Mouse (Mus musculus) MEL (cell line): ENCODE results near the gene Slc35g3. TPM values are rescaled to one million over a fixed set of nuclear protein-coding genes. Genes with fewer than 3 reads are reported as not detected.
A peak's percentile ranks its signal among the peaks of the same experiment; 100 is the strongest.

ENCODE experiments used
- BHLHE40 ChIP-seq: IDR thresholded peaks from 2 replicates; pipeline ENCODE4 v1.6.1; 2012; ENCODE audit warnings: low read depth, mild to moderate bottlenecking, inconsistent platforms, low read length, improper control_type of control experiment, borderline replicate concordance
- CHD1 ChIP-seq: IDR thresholded peaks from 2 replicates; pipeline ENCODE4 v1.6.1; 2012; ENCODE audit warnings: low read depth, mild to moderate bottlenecking, inconsistent platforms, low read length, improper control_type of control experiment
- CHD2 ChIP-seq: IDR thresholded peaks from 2 replicates; pipeline ENCODE4 v1.6.1; 2011; ENCODE audit warnings: low read length, improper control_type of control experiment
- ELF1 ChIP-seq: IDR thresholded peaks from 2 replicates; pipeline ENCODE4 v1.6.1; 2014; ENCODE audit warnings: low read depth, mild to moderate bottlenecking, inconsistent platforms, low read length, improper control_type of control experiment, moderate library complexity
- EP300 ChIP-seq, 2 experiments: IDR thresholded peaks; 2 replicates each; pipeline ENCODE4 v1.6.1; 2011; ENCODE audit warnings: improper control_type of control experiment in 2 of 2, low read length in 2 of 2, low read depth in 1 of 2, mild to moderate bottlenecking in 1 of 2
- ETS1 ChIP-seq: IDR thresholded peaks from 2 replicates; pipeline ENCODE4 v1.6.1; 2012; ENCODE audit warnings: low read depth, mild to moderate bottlenecking, inconsistent platforms, low read length, improper control_type of control experiment, moderate library complexity
- GATA1 ChIP-seq: IDR thresholded peaks from 2 replicates; pipeline ENCODE4 v1.6.1; 2011; ENCODE audit warnings: low read depth, low read length, improper control_type of control experiment
- JUND ChIP-seq: IDR thresholded peaks from 2 replicates; pipeline ENCODE4 v1.6.1; 2011; ENCODE audit warnings: low read depth, mild to moderate bottlenecking, improper control_type of control experiment, low read length
- KAT2A ChIP-seq: conservative IDR thresholded peaks from 2 replicates; pipeline ENCODE4 v1.6.1; 2012; ENCODE audit warnings: low read depth, low read length, improper control_type of control experiment, inconsistent platforms
- MAFK ChIP-seq: IDR thresholded peaks from 2 replicates; pipeline ENCODE4 v1.6.1; 2011; ENCODE audit warnings: low read depth, mild to moderate bottlenecking, low read length, improper control_type of control experiment, borderline replicate concordance
- MAZ ChIP-seq: IDR thresholded peaks from 2 replicates; pipeline ENCODE4 v1.6.1; 2012; ENCODE audit warnings: low read depth, mild to moderate bottlenecking, inconsistent platforms, low read length, improper control_type of control experiment
- MEF2A ChIP-seq: IDR thresholded peaks from 2 replicates; pipeline ENCODE4 v1.6.1; 2014; ENCODE audit warnings: low read depth, mild to moderate bottlenecking, inconsistent platforms, low read length, improper control_type of control experiment; ENCODE audit not compliant: poor library complexity, insufficient replicate concordance, severe bottlenecking; ENCODE audit errors: extremely low read depth
- MYB ChIP-seq: IDR thresholded peaks from 2 replicates; pipeline ENCODE4 v1.6.1; 2011; ENCODE audit warnings: mild to moderate bottlenecking, low read depth, low read length, improper control_type of control experiment
- NELFE ChIP-seq: IDR thresholded peaks from 2 replicates; pipeline ENCODE4 v1.6.1; 2011; ENCODE audit warnings: low read depth, low read length, improper control_type of control experiment
- NRF1 ChIP-seq: IDR thresholded peaks from 2 replicates; pipeline ENCODE4 v1.6.1; 2014; ENCODE audit warnings: low read depth, mild to moderate bottlenecking, inconsistent platforms, low read length, improper control_type of control experiment, moderate library complexity; ENCODE audit not compliant: poor library complexity, insufficient read depth, severe bottlenecking
- POLR2AphosphoS2 ChIP-seq: IDR thresholded peaks from 2 replicates; pipeline ENCODE4 v1.6.1; 2011; ENCODE audit warnings: low read length, improper control_type of control experiment
- RAD21 ChIP-seq: IDR thresholded peaks from 2 replicates; pipeline ENCODE4 v1.6.1; 2011; ENCODE audit warnings: mild to moderate bottlenecking, low read depth, low read length, improper control_type of control experiment
- SIN3A ChIP-seq: IDR thresholded peaks from 2 replicates; pipeline ENCODE4 v1.6.1; 2012; ENCODE audit warnings: low read length, improper control_type of control experiment, inconsistent platforms
- SMC3 ChIP-seq: IDR thresholded peaks from 2 replicates; pipeline ENCODE4 v1.6.1; 2011; ENCODE audit warnings: low read depth, low read length, improper control_type of control experiment
- TAL1 ChIP-seq: IDR thresholded peaks from 2 replicates; pipeline ENCODE4 v1.6.1; 2012; ENCODE audit warnings: mild to moderate bottlenecking, inconsistent platforms, low read length, moderate library complexity, mixed read lengths
- USF2 ChIP-seq, 2 experiments: IDR thresholded peaks; 2 replicates each; pipeline ENCODE4 v1.6.1; 2011 to 2012; ENCODE audit warnings: improper control_type of control experiment in 2 of 2, low read length in 2 of 2, borderline replicate concordance in 1 of 2, inconsistent platforms in 1 of 2, low read depth in 1 of 2, mild to moderate bottlenecking in 1 of 2; ENCODE audit not compliant: insufficient read depth in 1 of 2
- ZKSCAN1 ChIP-seq: IDR thresholded peaks from 2 replicates; pipeline ENCODE4 v1.6.1; 2012; ENCODE audit warnings: low read depth, mild to moderate bottlenecking, inconsistent platforms, low read length, improper control_type of control experiment, moderate library complexity
- ZMIZ1 ChIP-seq: IDR thresholded peaks from 2 replicates; pipeline ENCODE4 v1.6.1; 2012; ENCODE audit warnings: low read depth, mild to moderate bottlenecking, inconsistent platforms, low read length, improper control_type of control experiment, moderate library complexity
- polyA plus RNA-seq, 2 experiments: library from polyadenylated mRNA; stranded (reverse) in 1 of 2; unstranded in 1 of 2; fragments of >175 nt in 1 of 2; fragments of >200 nt in 1 of 2; gene quantifications; 2 replicates each; pipeline versions ENCODE4 v1.2.1 to v1.2.4; 2012; ENCODE audit warnings: low replicate concordance in 2 of 2, low read depth in 1 of 2; ENCODE audit not compliant: insufficient read length in 2 of 2, insufficient read depth in 1 of 2, missing spikeins in 1 of 2
- total RNA-seq: library from RNA; depleted of rRNA; stranded (reverse); fragments of 300-350 nt; gene quantifications from 2 replicates; pipeline ENCODE4 v1.2.3, GENCODE M21; 2012

Slc35g3 gene
- total and polyA plus RNA-seq, 3 experiments, result 0.08 to 0.22 TPM; not detected in 1

- TF ChIP-seq USF2 (IDR thresholded peaks at IDR 0.05; ENCODE audit: borderline replicate concordance in 1 of 2, insufficient read depth in 1 of 2, low read depth in 1 of 2, low read length in 2 of 2) (no peak), ETS1 (peak; percentile 14; the same call in 1 of the 2 replicates), KAT2A (no peak), POLR2AphosphoS2 (no peak), ZMIZ1 (peak; percentile 46; the same call in 1 of the 2 replicates), GATA1 (no peak), ZKSCAN1 (no peak), BHLHE40 (0 out of 2 replicates have a peak, but pooled peaks have one; percentile 4), ELF1 (0 out of 2 replicates have a peak, but pooled peaks have one; percentile 19), JUND (no peak), MEF2A (no peak), SIN3A (peak; percentile 69), EP300 (IDR thresholded peaks at IDR 0.05; ENCODE audit: low read depth in 1 of 2, low read length in 2 of 2) (no peak), MAFK (no peak), MYB (no peak), TAL1 (no peak), CHD1 (no peak), NELFE (peak; percentile 30; the same call in 1 of the 2 replicates), CHD2 (no peak; the same call in 1 of the 2 replicates), NRF1 (peak; percentile 46), SMC3 (no peak), RAD21 (no peak), MAZ (peak; percentile 89)
These were observed 4.4 kb upstream of the Slc35g3 start (continued) for GRCm38 (mm10) chr11:69766126-69766609.
